Mouse (Mus musculus): ENCODE data around the gene Chst10.

The Chst10 gene

GRCm38 (mm10) chr1:38897431-38898248 is at the start of gene Chst10:
Gene Chst10 (minus strand): TSS chr1:38898161.
- DNase-seq (ENCODE audit: low read depth), result peak; percentile 92

GRCm38 (mm10) chr1:38939608-38940007 is 41.6 kb upstream of the Chst10 start:
- DNase-seq (ENCODE audit: low read depth), result no peak

- DNase-seq (ENCODE audit: low read depth), result no peak
Observed at GRCm38 (mm10) chr1:38938849-38939248, 40.9 kb upstream of the Chst10 start, which contains the start of gene Nms. Gene Nms (plus strand): TSS chr1:38939149.

GRCm38 (mm10) chr1:38936780-38937179 is 38.8 kb upstream of the Chst10 start:
- DNase-seq (ENCODE audit: low read depth), result peak; percentile 80

- DNase-seq (ENCODE audit: low read depth), result peak; percentile 68
Observed at GRCm38 (mm10) chr1:38934668-38935067, 36.7 kb upstream of the Chst10 start.

- DNase-seq (ENCODE audit: low read depth), result no peak
Observed at GRCm38 (mm10) chr1:38930767-38931166, 32.8 kb upstream of the Chst10 start.

- no peak for DNase-seq (ENCODE audit: low read depth)
Observed at GRCm38 (mm10) chr1:38929468-38929867, 31.5 kb upstream of the Chst10 start.

GRCm38 (mm10) chr1:38928996-38929395 is 31.0 kb upstream of the Chst10 start:
- DNase-seq (ENCODE audit: low read depth), result no peak

- DNase-seq (ENCODE audit: low read depth), result no peak
Observed at GRCm38 (mm10) chr1:38903985-38904384, 6.0 kb upstream of the Chst10 start.

GRCm38 (mm10) chr1:38902571-38902970 is 4.6 kb upstream of the Chst10 start:
- DNase-seq (ENCODE audit: low read depth), result peak; percentile 63

GRCm38 (mm10) chr1:38893081-38893480 is 4.9 kb downstream of the Chst10 start:
- DNase-seq (ENCODE audit: low read depth), result no peak

- no peak for DNase-seq (ENCODE audit: low read depth)
Observed at GRCm38 (mm10) chr1:38891444-38891843, 6.5 kb downstream of the Chst10 start.

GRCm38 (mm10) chr1:38888803-38889202 is 9.2 kb downstream of the Chst10 start:
- DNase-seq (ENCODE audit: low read depth), result no peak

- no peak for DNase-seq (ENCODE audit: low read depth)
Observed at GRCm38 (mm10) chr1:38887011-38887410, 10.9 kb downstream of the Chst10 start.

GRCm38 (mm10) chr1:38886602-38887001 is 11.4 kb downstream of the Chst10 start:
- no peak for DNase-seq (ENCODE audit: low read depth)

- peak; percentile 72 for DNase-seq (ENCODE audit: low read depth)
Observed at GRCm38 (mm10) chr1:38885956-38886355, 12.0 kb downstream of the Chst10 start.

- DNase-seq (ENCODE audit: low read depth), result peak; percentile 67
Observed at GRCm38 (mm10) chr1:38883766-38884165, 14.2 kb downstream of the Chst10 start.

GRCm38 (mm10) chr1:38882746-38883145 is 15.2 kb downstream of the Chst10 start:
- DNase-seq (ENCODE audit: low read depth), result no peak

GRCm38 (mm10) chr1:38881366-38881765 is 16.6 kb downstream of the Chst10 start:
- DNase-seq (ENCODE audit: low read depth), result no peak

- no peak for DNase-seq (ENCODE audit: low read depth)
Observed at GRCm38 (mm10) chr1:38876671-38877382, 21.1 kb downstream of the Chst10 start.

- no peak for DNase-seq (ENCODE audit: low read depth)
Observed at GRCm38 (mm10) chr1:38873911-38874310, 24.1 kb downstream of the Chst10 start.

- DNase-seq (ENCODE audit: low read depth), result no peak
Observed at GRCm38 (mm10) chr1:38871834-38872233, 26.1 kb downstream of the Chst10 start.

Data from naive thymus-derived CD4-positive, alpha-beta T cell, adult 2 months (primary cell).